Mouse (Mus musculus) cerebellum, adult 2 months (tissue): ENCODE data around the gene Map1s. TPM values are rescaled to one million over a fixed set of nuclear protein-coding genes. Genes with fewer than 3 reads are reported as not detected.

Experiments used
- DNase-seq, 2 experiments: peaks; one replicate each; pipeline ENCODE4 v3.0.0; 2021
- H3K27ac ChIP-seq: fragments of 200-500 bp; 2 replicates; pipeline ENCODE4 v1.5.1; 2012; ENCODE audit warnings: low read length, control low read depth, inconsistent platforms; ENCODE audit not compliant: insufficient read depth
- H3K27me3 ChIP-seq: fragments of 200-500 bp; 2 replicates; pipeline ENCODE4 v1.6.1; 2012; ENCODE audit warnings: inconsistent platforms, mild to moderate bottlenecking, low read length, moderate library complexity; ENCODE audit not compliant: control insufficient read depth, insufficient read depth
- H3K4me1 ChIP-seq: fragments of 200-500 bp; 2 replicates; pipeline ENCODE4 v1.6.1; 2011; ENCODE audit warnings: low read length; ENCODE audit not compliant: control insufficient read depth, insufficient read depth
- H3K4me3 ChIP-seq: fragments of 200-500 bp; replicated peaks from 2 replicates; pipeline ENCODE3; 2011; ENCODE audit warnings: mild to moderate bottlenecking, low read depth, low read length, control low read depth; ENCODE audit not compliant: insufficient read depth
- CTCF ChIP-seq: fragments of 200-500 bp; IDR thresholded peaks from 2 replicates; pipeline ENCODE4 v1.5.1; 2011; ENCODE audit warnings: low read depth, mild to moderate bottlenecking, control low read depth, low read length, moderate library complexity, borderline replicate concordance; ENCODE audit not compliant: insufficient read depth
- POLR2A ChIP-seq: fragments of 200-500 bp; IDR thresholded peaks from 2 replicates; pipeline ENCODE4 v1.6.1; 2011; ENCODE audit warnings: low read length, control low read depth, borderline replicate concordance; ENCODE audit not compliant: insufficient read depth
- WGBS: fragments of 180-500 bp; shearing (Covaris S2); methylation state at CpG from one replicate; pipeline ENCODE4 v1.1.7; 2018; 5-methylcytosine and 5-hydroxymethylcytosine counted together
- polyA plus RNA-seq: library from polyadenylated mRNA; depleted of rRNA; stranded (reverse); fragments of >200 nt; gene quantifications from 2 replicates; pipeline ENCODE4 v1.2.3, GENCODE M21; 2012

Gene Map1s
- polyA plus RNA-seq, 1 experiment: 53.4 TPM

DNA sequence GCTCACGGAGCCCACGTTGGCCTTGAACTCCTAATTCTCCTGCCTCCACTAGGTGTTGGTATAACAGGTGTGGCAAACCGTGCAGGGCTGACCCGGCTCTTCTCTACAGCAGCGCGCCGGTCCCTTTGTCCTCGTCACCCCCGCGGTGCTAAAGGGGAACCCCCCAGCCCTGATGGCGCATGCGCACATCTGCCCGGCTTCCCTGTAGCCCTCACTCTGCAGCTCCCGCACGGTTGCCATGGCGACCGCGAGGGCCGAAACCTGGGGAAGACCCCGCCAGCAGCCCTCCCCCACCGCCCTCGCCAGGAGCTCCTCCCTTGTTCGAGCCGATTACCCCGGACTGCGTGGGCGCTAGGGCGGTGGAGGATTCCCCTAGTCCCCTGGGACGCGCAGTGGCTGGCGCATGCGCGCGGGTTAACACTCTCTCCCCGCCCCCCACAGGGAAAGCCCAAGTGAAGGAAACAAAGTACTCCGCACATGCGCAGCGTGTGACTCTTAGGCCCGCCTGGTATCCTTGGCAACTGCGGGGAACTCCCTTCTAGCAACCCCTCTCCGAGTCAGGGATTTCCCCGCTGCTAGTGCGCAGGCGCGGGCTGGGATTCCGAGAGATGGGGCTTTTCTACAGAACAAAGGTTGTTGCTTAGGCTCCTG is 40.3 kb upstream of the Map1s start:
- H3K4me3 ChIP-seq: peak overlapping the region; percentile 71
- no peak for TF ChIP-seq CTCF
- peak; percentile 38; the same call in 1 of the 2 replicates for TF ChIP-seq POLR2A
- peak; percentile 99 for DNase-seq
- H3K27me3 ChIP-seq: peaks cover 1% of the 10 kb centered on the region; the same call in 1 of the 2 replicates
- H3K4me1 ChIP-seq: peaks cover 18% of the 10 kb centered on the region
- H3K27ac ChIP-seq: peak overlapping the region; percentile 41
- WGBS: under 1% methylated on average over 46 of the region's 46 CpGs

- peaks cover 1% of the 10 kb centered on the region; the same call in 1 of the 2 replicates for H3K27me3 ChIP-seq
- no peak for DNase-seq
- TF ChIP-seq POLR2A (no peak), CTCF (no peak)
- 8% methylated on average over 12 of the region's 12 CpGs for WGBS
- H3K4me3 ChIP-seq: peak overlapping the region; percentile 71
- H3K27ac ChIP-seq: no peak overlapping the region
- peaks cover 18% of the 10 kb centered on the region for H3K4me1 ChIP-seq
Measured at GRCm38 (mm10) chr8:70866001-70866520, 39.7 kb upstream of the Map1s start.

GRCm38 (mm10) chr8:70866566-70866965 is 39.2 kb upstream of the Map1s start:
- peaks cover 18% of the 10 kb centered on the region for H3K4me1 ChIP-seq
- 87% methylated on average over 7 of the region's 7 CpGs for WGBS
- TF ChIP-seq CTCF (no peak), POLR2A (no peak)

DNA sequence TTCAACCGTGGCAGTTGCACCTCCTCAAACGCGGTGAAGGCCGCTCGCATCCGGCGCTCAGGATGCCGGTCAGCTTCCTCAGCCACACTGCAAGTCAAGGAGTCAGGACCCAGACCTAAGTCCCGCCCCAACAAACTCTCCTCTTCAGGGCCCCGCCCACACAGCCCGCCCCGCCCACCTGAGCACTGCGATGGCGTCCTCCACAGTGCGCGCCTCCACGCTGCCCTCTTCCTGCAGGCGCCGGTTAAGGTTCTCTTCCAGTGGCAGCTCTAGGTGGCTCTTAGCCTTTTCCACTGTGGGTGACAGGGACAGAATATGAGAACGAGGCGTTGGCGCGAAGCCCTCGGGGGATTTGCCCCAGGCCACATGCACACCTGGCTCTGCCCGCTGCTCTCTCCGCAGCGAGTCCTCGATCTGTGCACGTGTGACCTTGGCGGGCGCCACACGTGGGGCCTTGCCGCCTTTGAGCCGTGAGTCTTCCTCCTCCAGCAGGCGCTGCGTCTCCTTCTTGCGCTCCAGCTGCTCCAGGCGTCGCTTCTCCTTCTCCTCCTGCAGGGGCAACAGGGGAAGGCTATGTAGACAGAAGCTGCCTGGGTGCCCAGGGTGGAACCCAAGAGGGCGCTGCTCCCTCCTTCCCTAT is 37.1 kb upstream of the Map1s start:
- TF ChIP-seq CTCF (no peak), POLR2A (no peak)
- peaks cover 11% of the 10 kb centered on the region for H3K4me1 ChIP-seq
- DNase-seq: no peak
- H3K27me3 ChIP-seq: no peaks in the 10 kb centered on the region
- H3K27ac ChIP-seq: no peak overlapping the region
- 46% methylated on average over 40 of the region's 40 CpGs for WGBS
- no peak overlapping the region for H3K4me3 ChIP-seq

More at GRCm38 (mm10) chr8:70866566-70866965, 39.2 kb upstream of the Map1s start:
- no peak for DNase-seq
- Histone ChIP-seq H3K27me3 (peaks cover 1% of the 10 kb centered on the region; the same call in 1 of the 2 replicates), H3K4me3 (no peak overlapping the region), H3K27ac (no peak overlapping the region)

- Histone ChIP-seq H3K27ac (no peak overlapping the region), H3K4me1 (peaks cover 11% of the 10 kb centered on the region)
- 60% methylated on average over 5 of the region's 5 CpGs for WGBS
Measured at GRCm38 (mm10) chr8:70869199-70869571, 36.5 kb upstream of the Map1s start.

GRCm38 (mm10) chr8:70869601-70870041 is 36.1 kb upstream of the Map1s start:
- Histone ChIP-seq H3K4me1 (peaks cover 10% of the 10 kb centered on the region), H3K4me3 (no peak overlapping the region), H3K27me3 (no peaks in the 10 kb centered on the region), H3K27ac (no peak overlapping the region)
- DNase-seq: peak; percentile 67 to 72
- 12% methylated on average over 16 of the region's 16 CpGs for WGBS
- TF ChIP-seq CTCF (peak; percentile 90), POLR2A (no peak)

More at GRCm38 (mm10) chr8:70869199-70869571, 36.5 kb upstream of the Map1s start:
- Histone ChIP-seq H3K4me3 (no peak overlapping the region), H3K27me3 (no peaks in the 10 kb centered on the region)
- TF ChIP-seq POLR2A: no peak
- TF ChIP-seq CTCF: no peak
- no peak for DNase-seq

- DNase-seq: no peak
- Histone ChIP-seq H3K4me1 (peaks cover 6% of the 10 kb centered on the region; the same call in 1 of the 2 replicates), H3K27ac (no peak overlapping the region), H3K27me3 (no peaks in the 10 kb centered on the region), H3K4me3 (no peak overlapping the region)
- TF ChIP-seq POLR2A (no peak), CTCF (no peak)
- WGBS: 83% methylated on average over 5 of the region's 5 CpGs
Measured at GRCm38 (mm10) chr8:70871195-70871807, 34.4 kb upstream of the Map1s start.
